In the genomic region with DNA sequence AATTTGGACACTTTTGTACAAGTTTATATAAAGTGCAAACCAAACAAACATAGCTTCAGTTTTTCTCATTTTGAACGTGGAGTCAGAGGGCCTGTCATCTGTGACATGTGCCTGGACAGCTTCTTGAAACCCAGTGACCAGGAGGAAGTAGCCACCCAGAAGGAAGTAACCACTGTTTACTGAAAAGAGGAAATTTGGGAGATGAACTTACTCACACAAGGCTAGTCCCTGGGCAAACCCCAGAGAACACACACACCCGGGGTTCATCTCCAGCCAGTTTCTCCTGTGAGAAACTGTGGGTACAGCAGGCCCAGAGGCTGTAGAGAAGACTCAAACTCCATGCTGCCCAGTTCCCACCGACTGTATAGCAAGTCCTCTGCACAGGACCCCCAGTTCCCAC, we compare ENCODE assay signal across 20 mouse cellular contexts. TPM values are rescaled to one million over a fixed set of nuclear protein-coding genes. Genes with fewer than 3 reads are reported as not detected.
DNase-seq lines count a peak whose midpoint lies in the region; ATAC-seq and TF ChIP-seq lines count a peak whose summit lies in the region.
"Had no signal": no experiment of that assay in that cellular context is flagged by ENCODE, and none has a peak within 500 bp of the region (broad histone marks: within the 10 kb centered on the region; RNA-seq: fewer than 3 reads in every experiment).

No protein-coding gene starts in this region.

- H3K4me2 ChIP-seq in liver, embryonic 16.5 days (ENCODE audit: low read depth, low read length): no peak overlapping the region
- H3K4me2 ChIP-seq: embryonic facial prominence, embryonic 13.5 days; heart, embryonic 15.5 days; hindbrain, embryonic 12.5 days; limb, embryonic 13.5 days; neural tube, embryonic 13.5 days had no signal

- H3K36me3 ChIP-seq in liver, embryonic 16.5 days (ENCODE audit: control insufficient read depth, insufficient read depth): no peaks in the 10 kb centered on the region
- H3K36me3 ChIP-seq: embryonic facial prominence, embryonic 13.5 days; heart, embryonic 15.5 days; hindbrain, embryonic 12.5 days; limb, embryonic 13.5 days; neural tube, embryonic 13.5 days had no signal

- no peak for TF ChIP-seq CTCF in bone marrow macrophage, adult 2 months (IDR thresholded peaks at IDR 0.05; ENCODE audit: low read depth, low read length)

- 27% methylated on average over 3 of the region's 3 CpGs for WGBS in liver, embryonic 16.5 days (ENCODE audit: insufficient replicate concordance)

- no peak overlapping the region for H3K9ac ChIP-seq in liver, embryonic 16.5 days (ENCODE audit: low read depth, low read length)
- H3K9ac ChIP-seq: embryonic facial prominence, embryonic 13.5 days; heart, embryonic 15.5 days; hindbrain, embryonic 12.5 days; limb, embryonic 13.5 days; neural tube, embryonic 13.5 days had no signal

- TF ChIP-seq POLR2A in bone marrow macrophage, adult 2 months (IDR thresholded peaks at IDR 0.05; ENCODE audit: borderline replicate concordance, low read depth, low read length): no peak

- H3K9me3 ChIP-seq in liver, embryonic 16.5 days (replicated peaks; ENCODE audit: control insufficient read depth, low read length): no peaks in the 10 kb centered on the region
- H3K9me3 ChIP-seq: embryonic facial prominence, embryonic 13.5 days; heart, embryonic 15.5 days; hindbrain, embryonic 12.5 days; limb, embryonic 13.5 days; neural tube, embryonic 13.5 days had no signal

- H3K27me3 ChIP-seq in liver, embryonic 16.5 days (ENCODE audit: control insufficient read depth, insufficient read depth, low read depth, low read length): no peaks in the 10 kb centered on the region
- H3K27me3 ChIP-seq: embryonic facial prominence, embryonic 13.5 days; heart, embryonic 15.5 days; hindbrain, embryonic 12.5 days; limb, embryonic 13.5 days; neural tube, embryonic 13.5 days had no signal

- peaks cover 47% of the 10 kb centered on the region for H3K4me1 ChIP-seq in bone marrow macrophage, adult 2 months (ENCODE audit: control insufficient read depth, insufficient read depth, low read length)
- peaks cover 30% of the 10 kb centered on the region for H3K4me1 ChIP-seq in liver, embryonic 16.5 days (ENCODE audit: control insufficient read depth, low read depth, low read length)

- ATAC-seq in liver, embryonic 16.5 days (ENCODE audit: low read depth): no peak
- ATAC-seq: forebrain, embryonic 16.5 days; inflammation-experienced regulatory T-cells, adult 6 months had no signal

- peak overlapping the region; percentile 98 for H3K27ac ChIP-seq in bone marrow macrophage, adult 2 months (ENCODE audit: insufficient read depth, low read depth, low read length)
- H3K27ac ChIP-seq in liver, embryonic 16.5 days (ENCODE audit: low read length): peak overlapping the region; percentile 61
- H3K27ac ChIP-seq: embryonic facial prominence, embryonic 13.5 days; heart, adult 2 months; heart, embryonic 15.5 days; hindbrain, embryonic 12.5 days; limb, embryonic 13.5 days; neural tube, embryonic 13.5 days had no signal

- peak; percentile 94 for DNase-seq in heart, adult 11 months
- DNase-seq in heart, postnatal 25 days (ENCODE audit: low spot score): no peak
- peak; percentile 29 for DNase-seq in skeletal muscle tissue, adult 2 months (ENCODE audit: low read depth, low spot score)
- no peak for DNase-seq in cerebellum, adult 18-20 months
- no peak for DNase-seq in left cerebral cortex, postnatal 10 days (ENCODE audit: extremely low spot score in 1 of 2, low spot score in 2 of 2)
- no peak for DNase-seq in left cerebral cortex, adult 8-10 months (ENCODE audit: low spot score in 2 of 2)
- DNase-seq: adrenal gland, adult 8-10 months; cerebellum, adult 2 months; heart, adult 2 months; layer of hippocampus, postnatal 36 days; right cerebral cortex, postnatal 25 days had no signal

- intact Hi-C loops in heart, postnatal 25 days (cut with DNase I): loop anchor here (5.0 kb wide), 1 partner anchor 47 kb away; no protein-coding TSS in a partner anchor
- intact Hi-C loops in left cerebral cortex, postnatal 10 days (cut with DNase I): no loop called here

- H3K4me3 ChIP-seq in bone marrow macrophage, adult 2 months (ENCODE audit: insufficient read depth, low read length): no peak overlapping the region
- H3K4me3 ChIP-seq in liver, embryonic 16.5 days (ENCODE audit: low read depth, low read length): no peak overlapping the region
- H3K4me3 ChIP-seq: embryonic facial prominence, embryonic 13.5 days; heart, adult 2 months; heart, embryonic 15.5 days; hindbrain, embryonic 12.5 days; limb, embryonic 13.5 days; neural tube, embryonic 13.5 days had no signal

RNA-seq across cellular contexts. Expression of gene Tbc1d2b, which starts 3.9 kb away (rescaled TPM):
- total RNA-seq in heart, postnatal 25 days (2021): 10 to 100 TPM; 10.4 to 13.5 TPM
- 49.1 and 55.0 TPM in 2 replicates for polyA plus RNA-seq in bone marrow macrophage, adult 2 months (2012; ENCODE audit: insufficient read depth, insufficient read length, missing spikeins)
- 8.0 and 8.3 TPM in 2 replicates for polyA plus RNA-seq in liver, embryonic 16.5 days (2015; fragmentation: Nextera tagmentation; extraction: Ambion mirVana)
- total RNA-seq in left cerebral cortex, postnatal 10 days (2021): 10 to 100 TPM; 15.0 to 15.8 TPM
- total RNA-seq in left cerebral cortex, adult 8-10 months (2022): 10 to 100 TPM; 14.6 to 15.6 (median 15.3) TPM

Comparison
In these comparisons a context has a peak if more than half of its experiments do, and no peak if none do; other contexts are left out.
1. DNase-seq: peak in heart, adult 11 months (single experiment) and skeletal muscle tissue, adult 2 months (single experiment); none in heart, postnatal 25 days (single experiment), cerebellum, adult 18-20 months (0 of 2), left cerebral cortex, postnatal 10 days (0 of 2) and left cerebral cortex, adult 8-10 months (0 of 2).